Mouse (Mus musculus) cerebellum, adult 8-10 months (tissue): ENCODE measurements around the gene Ccz1.
A peak's percentile ranks its signal among the peaks of the same experiment; 100 is the strongest.
"Not testable (repeated sequence)": the region's sequence is repeated elsewhere in the genome, so short reads cannot be mapped to it uniquely, and the experiment has no call there.

Experiments used
- DNase-seq: peaks from one replicate; pipeline ENCODE4 v3.0.0; 2022

The Ccz1 gene

GRCm38 (mm10) chr5:144014551-144015311 lies at the start of gene Ccz1:
TSS of gene Ccz1 (minus strand) at chr5:144014877.
- DNase-seq: peak; percentile 65

- DNase-seq: no peak
These were observed 49.4 kb upstream of the Ccz1 start for GRCm38 (mm10) chr5:144064093-144064492.

GRCm38 (mm10) chr5:144054340-144054739 lies 39.7 kb upstream of the Ccz1 start:
- no peak for DNase-seq

GRCm38 (mm10) chr5:144053450-144053849 lies 38.8 kb upstream of the Ccz1 start:
- no peak for DNase-seq

- no peak for DNase-seq
These were observed 36.6 kb upstream of the Ccz1 start for GRCm38 (mm10) chr5:144051268-144051667.

DNA sequence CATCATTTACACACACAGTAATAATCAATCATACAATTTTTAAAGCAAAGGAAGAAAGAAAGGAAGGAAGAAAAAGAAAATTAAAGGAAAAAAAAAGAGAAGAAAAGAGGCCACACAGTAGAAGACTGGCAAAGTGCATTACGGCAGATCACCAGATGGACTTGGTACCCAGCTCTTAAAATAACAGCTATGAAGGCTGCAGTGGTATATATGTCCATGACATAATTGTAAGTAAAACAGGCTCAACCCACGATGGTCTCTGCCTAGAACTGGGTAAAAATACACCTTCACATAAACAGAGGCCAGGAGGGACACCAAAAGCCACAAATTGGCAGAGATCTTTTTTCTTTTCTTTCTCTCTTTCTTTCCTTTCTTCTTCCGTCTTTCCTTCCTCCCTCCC lies 35.2 kb upstream of the Ccz1 start:
- no peak for DNase-seq

GRCm38 (mm10) chr5:144047324-144047723 lies 32.6 kb upstream of the Ccz1 start:
- DNase-seq: peak; percentile 15

- DNase-seq: no peak
These were observed 28.5 kb upstream of the Ccz1 start for GRCm38 (mm10) chr5:144043166-144043565.

- peak; percentile 73 for DNase-seq
These were observed 26.2 kb upstream of the Ccz1 start for GRCm38 (mm10) chr5:144040720-144041364.

DNA sequence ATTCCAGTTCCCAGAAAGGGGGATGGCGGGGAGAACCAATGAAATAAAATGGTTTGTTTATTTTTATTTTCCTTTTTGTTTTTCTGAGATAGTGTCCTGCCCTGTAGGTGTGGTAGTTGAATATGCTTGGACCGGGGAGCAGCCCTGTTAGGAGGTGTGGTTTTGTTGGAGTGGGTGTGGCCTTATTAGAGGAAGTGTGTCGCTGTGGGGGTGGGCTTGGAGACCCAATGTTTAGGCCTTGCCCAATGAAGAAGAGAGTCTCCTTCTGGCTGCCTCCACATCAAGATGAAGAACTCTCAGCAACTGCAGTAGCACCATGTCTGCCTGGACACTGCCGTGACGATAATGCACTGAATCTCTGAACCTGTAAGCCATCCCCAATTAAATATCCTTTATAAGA lies 25.2 kb upstream of the Ccz1 start:
- DNase-seq: no peak

GRCm38 (mm10) chr5:144039156-144039675 lies 24.5 kb upstream of the Ccz1 start:
- DNase-seq: no peak

DNA sequence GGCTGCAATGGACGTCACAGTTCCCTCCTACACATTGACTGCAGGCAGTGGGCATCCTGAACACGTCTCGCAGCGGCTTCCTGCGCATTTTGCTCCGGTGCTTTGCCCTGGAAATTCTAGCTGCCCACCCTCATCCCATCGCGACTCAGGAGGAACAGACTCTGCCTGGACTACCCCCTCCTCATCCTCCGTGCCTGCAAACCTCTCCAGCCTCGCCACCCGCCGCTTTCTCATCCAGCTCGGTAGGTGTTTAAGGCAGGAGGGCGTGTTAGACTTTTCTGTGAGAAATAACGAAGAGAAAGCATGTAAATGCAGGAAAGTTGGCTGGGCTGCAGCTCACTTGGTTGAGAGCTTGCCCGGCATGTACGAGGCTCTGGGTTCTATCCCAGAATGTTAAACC lies 22.3 kb upstream of the Ccz1 start:
- DNase-seq: no peak

- no peak for DNase-seq
These were observed 19.9 kb upstream of the Ccz1 start for GRCm38 (mm10) chr5:144034567-144034966.

DNA sequence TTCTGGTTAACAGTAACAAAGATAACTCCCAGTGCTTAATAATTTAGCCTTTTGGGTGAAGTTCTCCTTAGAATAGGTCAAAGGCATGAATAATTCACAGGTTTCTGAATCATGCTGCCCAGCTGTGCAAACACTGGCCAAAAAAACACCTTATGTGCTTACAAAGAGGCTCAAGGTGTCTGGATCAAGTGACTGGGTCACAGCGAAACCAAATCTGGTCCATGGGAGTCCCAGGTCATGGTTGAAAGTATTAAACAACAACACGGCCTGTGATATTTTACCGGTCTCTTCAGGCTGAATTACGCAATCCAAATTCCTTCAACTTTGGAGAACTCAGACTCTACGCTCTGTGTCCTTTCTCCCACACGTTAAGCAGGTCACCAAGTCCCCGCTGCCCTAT lies 17.8 kb upstream of the Ccz1 start:
- DNase-seq: no peak

DNA sequence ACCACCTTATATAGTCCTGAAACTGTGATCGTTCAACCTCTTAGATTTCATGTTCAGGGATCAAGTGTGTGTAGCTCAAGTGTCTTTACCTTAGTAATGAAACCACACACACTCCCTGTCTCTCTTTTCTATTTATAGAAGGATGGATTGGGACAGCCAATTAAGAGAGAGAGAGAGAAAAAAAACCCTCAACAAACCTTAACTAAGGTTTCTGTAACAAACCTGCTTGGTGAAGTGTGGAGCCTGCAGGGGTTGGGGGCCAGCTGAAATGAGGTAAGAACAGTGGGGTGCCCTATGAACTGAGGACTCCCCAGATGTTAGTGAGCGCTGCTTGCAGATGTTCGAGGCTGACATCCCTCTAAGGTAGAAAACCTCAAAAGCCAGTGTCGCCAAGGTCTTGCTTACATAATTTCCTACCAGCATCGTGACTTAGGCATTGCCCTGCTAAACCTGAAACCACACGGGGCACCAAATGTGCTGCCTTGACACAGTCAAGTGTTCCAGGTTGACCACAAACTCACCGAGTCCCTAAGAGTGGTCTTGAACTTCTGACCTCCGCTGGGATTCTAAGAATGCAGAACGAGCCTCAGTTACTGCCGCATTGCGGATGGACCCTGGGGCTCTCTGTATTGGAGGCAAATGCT lies 12.1 kb upstream of the Ccz1 start, which contains the start of gene Ocm:
TSS of gene Ocm (minus strand) at position 51 of the 644 bp plus-strand sequence.
- DNase-seq: no peak

DNA sequence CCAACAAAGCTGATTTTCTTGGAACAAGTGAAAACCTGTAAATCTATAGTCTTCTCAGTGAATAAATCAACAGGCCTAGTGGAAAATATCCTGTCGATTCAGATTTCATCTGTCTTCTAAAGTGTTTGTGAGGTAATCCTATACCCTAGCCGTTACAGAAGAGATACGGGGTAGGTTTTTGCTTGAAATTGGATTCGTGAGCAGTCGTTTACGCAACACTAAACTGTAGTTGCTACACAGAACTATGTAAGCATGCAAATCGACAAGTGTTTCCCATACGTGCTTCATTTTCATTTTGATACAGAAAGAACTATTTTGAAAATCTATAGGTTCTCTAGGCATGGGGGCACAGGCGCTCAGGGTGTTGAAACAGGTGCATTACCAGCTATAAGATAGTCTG lies 1.2 kb upstream of the Ccz1 start:
- DNase-seq: no peak

DNA sequence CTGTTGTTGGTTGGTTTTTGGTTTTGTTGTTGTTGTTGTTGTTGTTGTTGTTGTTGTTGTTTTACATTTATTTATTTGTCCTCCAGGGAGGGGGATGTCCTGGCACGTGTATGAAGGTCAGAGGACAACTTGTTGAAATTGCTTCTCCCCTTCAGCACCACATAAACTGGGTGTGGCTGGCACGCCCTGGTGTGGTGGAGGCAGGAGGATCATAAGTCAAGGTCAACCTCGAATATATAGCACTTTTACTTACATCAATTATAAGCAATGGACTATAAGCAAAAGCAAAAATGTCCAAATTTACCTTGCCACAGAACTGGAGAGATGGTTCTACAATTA lies 604 bp upstream of the Ccz1 start:
- no peak for DNase-seq

DNA sequence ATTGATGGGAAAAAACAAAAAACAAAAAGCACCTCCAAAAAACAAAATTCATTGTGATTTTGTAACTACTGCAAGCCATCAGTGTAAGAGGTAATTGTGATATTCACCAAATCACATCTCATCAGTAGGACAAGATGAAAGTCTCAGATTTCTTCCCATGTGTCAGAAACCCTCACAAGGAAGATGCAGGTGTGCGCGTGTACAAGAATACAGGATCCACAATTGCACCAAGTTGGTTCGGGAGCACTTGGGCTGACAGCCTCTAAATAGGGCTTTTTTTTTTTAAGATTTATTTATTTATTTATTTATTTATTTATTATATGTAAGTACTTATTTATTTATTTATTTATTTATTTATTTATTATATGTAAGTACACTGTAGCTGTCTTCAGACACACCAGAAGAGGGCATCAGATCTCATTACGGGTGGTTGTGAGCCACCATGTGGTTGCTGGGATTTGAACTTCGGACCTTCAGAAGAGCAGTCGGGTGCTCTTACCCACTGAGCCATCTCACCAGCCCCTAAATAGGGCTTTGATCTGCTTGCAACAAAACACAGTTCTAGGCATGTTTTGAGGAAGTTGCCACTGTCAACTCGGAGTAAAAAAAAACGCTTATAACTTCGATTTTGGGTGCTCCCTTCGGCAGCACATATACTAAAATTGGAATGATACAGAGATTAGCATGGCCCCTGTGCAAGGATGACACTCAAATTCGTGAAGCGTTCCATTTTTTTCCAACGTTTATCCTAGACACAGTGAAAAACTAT lies 1.1 kb downstream of the Ccz1 start:
- DNase-seq: not testable (repeated sequence)

GRCm38 (mm10) chr5:144002461-144003192 lies 12.1 kb downstream of the Ccz1 start:
- DNase-seq: no peak

DNA sequence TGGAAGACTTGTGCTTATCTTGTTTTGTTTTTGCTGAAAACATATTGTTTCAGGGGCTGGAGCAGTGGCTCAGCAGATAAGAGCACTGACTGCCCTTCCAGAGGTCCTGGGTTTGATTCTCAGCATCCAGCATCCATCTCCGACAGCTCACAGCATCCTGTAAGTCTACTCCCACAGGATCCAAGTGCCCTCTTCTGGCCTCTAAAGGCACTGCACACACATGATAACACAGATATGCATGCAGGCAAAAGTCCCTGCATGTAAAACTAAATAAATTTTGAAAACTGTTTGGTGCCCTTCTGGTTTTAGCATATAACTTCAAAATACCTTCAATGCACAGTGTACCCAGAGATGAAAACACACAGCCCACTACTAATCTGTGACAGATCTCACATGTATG lies 15.3 kb downstream of the Ccz1 start:
- DNase-seq: no peak

DNA sequence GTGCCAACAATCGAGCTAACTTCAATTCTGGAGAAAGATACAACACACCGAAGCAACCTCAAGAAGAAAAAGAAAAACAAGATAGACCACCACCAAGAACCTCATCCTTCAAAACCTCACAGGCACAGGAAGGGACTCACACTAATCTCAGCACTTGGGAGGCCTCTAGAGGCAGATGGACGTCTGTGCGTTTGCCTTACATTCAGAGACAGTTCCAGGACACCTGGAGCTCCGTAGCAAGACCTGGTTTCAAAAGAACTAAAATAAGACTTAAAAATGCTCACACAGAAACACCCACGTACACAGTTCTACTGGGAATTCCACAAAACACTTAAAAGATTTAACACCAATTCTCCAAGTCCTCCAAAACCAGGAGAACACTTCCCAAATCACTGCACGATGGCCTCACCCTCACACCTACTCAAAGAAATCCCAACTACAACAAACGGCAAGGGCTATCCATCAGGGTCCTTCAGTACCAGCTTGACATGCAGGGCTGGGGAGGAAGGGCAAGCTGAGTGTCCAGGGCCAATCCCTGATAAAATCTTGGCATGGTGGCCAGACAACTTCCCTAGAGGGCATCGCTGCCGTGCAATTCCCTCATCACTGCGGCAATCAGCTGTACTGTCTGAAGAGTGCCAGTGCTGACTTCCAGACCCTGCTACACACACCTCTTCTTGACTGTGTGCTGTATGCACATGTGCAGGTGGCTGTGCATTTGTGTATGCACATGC lies 19.9 kb downstream of the Ccz1 start:
- DNase-seq: no peak

GRCm38 (mm10) chr5:143993849-143994248 lies 20.8 kb downstream of the Ccz1 start:
- DNase-seq: no peak
